Mouse (Mus musculus) CD8-positive naive resting alpha-beta T cell, adult 2 months (primary cell): ENCODE data around the gene Gpr155.
A peak's percentile ranks its signal among the peaks of the same experiment; 100 is the strongest.

ENCODE experiments used
- DNase-seq, 2 experiments: peaks; one replicate each; pipeline ENCODE4 v3.0.0; 2022; ENCODE audit warnings: low read depth in 2 of 2, low spot score in 2 of 2

Gene Gpr155

GRCm38 (mm10) chr2:73325871-73326270, 60.5 kb downstream of the Gpr155 start:
- DNase-seq: no peak

- no peak for DNase-seq
Observed at GRCm38 (mm10) chr2:73322991-73323390, 63.4 kb downstream of the Gpr155 start.

GRCm38 (mm10) chr2:73319218-73319617, 67.2 kb downstream of the Gpr155 start:
- DNase-seq: no peak

- DNase-seq: no peak
Observed at GRCm38 (mm10) chr2:73317426-73317825, 68.9 kb downstream of the Gpr155 start.

GRCm38 (mm10) chr2:73314311-73314710, 72.1 kb downstream of the Gpr155 start:
- DNase-seq: no peak

- peak; percentile 5 to 14 for DNase-seq
Observed at GRCm38 (mm10) chr2:73313117-73313501, 73.3 kb downstream of the Gpr155 start.

- DNase-seq: peak; percentile 91 to 92
Observed at GRCm38 (mm10) chr2:73312152-73313116, 73.9 kb downstream of the Gpr155 start, which contains the start of the genes Scrn3 and Cir1. Scrn3 (plus strand) TSS chr2:73312601. Cir1 (minus strand) TSS chr2:73312701.

- no peak for DNase-seq
Observed at GRCm38 (mm10) chr2:73306006-73306405, 80.4 kb downstream of the Gpr155 start.

- no peak for DNase-seq
Observed at GRCm38 (mm10) chr2:73304506-73304905, 81.9 kb downstream of the Gpr155 start.

- no peak for DNase-seq
Observed at GRCm38 (mm10) chr2:73302722-73303121, 83.7 kb downstream of the Gpr155 start.

GRCm38 (mm10) chr2:73301979-73302378, 84.4 kb downstream of the Gpr155 start:
- DNase-seq: no peak

- no peak for DNase-seq
Observed at GRCm38 (mm10) chr2:73298841-73299240, 87.5 kb downstream of the Gpr155 start.

GRCm38 (mm10) chr2:73298154-73298553, 88.2 kb downstream of the Gpr155 start:
- no peak for DNase-seq

GRCm38 (mm10) chr2:73295023-73295422, 91.3 kb downstream of the Gpr155 start:
- DNase-seq: no peak
